Mouse (Mus musculus) heart, embryonic 14.5 days (tissue): ENCODE data around the gene Cstf1. TPM values are rescaled to one million over a fixed set of nuclear protein-coding genes. Genes with fewer than 3 reads are reported as not detected.
A peak's percentile ranks its signal among the peaks of the same experiment; 100 is the strongest.

Experiments
- ATAC-seq: fragments of 200-750 bp; cut with Nextera tagmentation; 2 replicates; pipeline ENCODE4 v1.8.0; 2017; ENCODE audit warnings: low read depth, moderate TSS enrichment; ENCODE audit not compliant: insufficient number of reproducible peaks, insufficient read depth, low FRiP score
- H3K27ac ChIP-seq, 2 experiments: fragments of 200-500 bp in 1 of 2; fragments of 300-500 bp in 1 of 2; sonication (generic) in 1 of 2; replicated peaks in 1 of 2; 2 replicates each; pipeline ENCODE4 v1.5.1; 2012 to 2014; ENCODE audit warnings: low read depth in 2 of 2, low read length in 2 of 2, control low read depth in 1 of 2, mild to moderate bottlenecking in 1 of 2, mixed read lengths in 1 of 2; ENCODE audit not compliant: control insufficient read depth in 1 of 2, insufficient read depth in 1 of 2
- H3K27me3 ChIP-seq: fragments of 300-500 bp; sonication (generic); 2 replicates; pipeline ENCODE4 v1.6.1; 2014; ENCODE audit warnings: mild to moderate bottlenecking, low read length, control low read depth; ENCODE audit not compliant: control insufficient read depth, insufficient read depth
- H3K36me3 ChIP-seq: fragments of 300-500 bp; sonication (generic); 2 replicates; pipeline ENCODE4 v1.6.1; 2014; ENCODE audit warnings: mild to moderate bottlenecking, control low read depth, low read length, mixed read lengths; ENCODE audit not compliant: control insufficient read depth, insufficient read depth
- H3K4me1 ChIP-seq, 2 experiments: fragments of 200-500 bp in 1 of 2; fragments of 300-500 bp in 1 of 2; sonication (generic) in 1 of 2; 2 replicates each; pipeline ENCODE4 v1.6.1; 2012 to 2014; ENCODE audit warnings: low read length in 2 of 2, control low read depth in 1 of 2, mixed read lengths in 1 of 2; ENCODE audit not compliant: control insufficient read depth in 2 of 2, insufficient read depth in 2 of 2
- H3K4me2 ChIP-seq: fragments of 300-500 bp; sonication (generic); 2 replicates; pipeline ENCODE4 v1.6.1; 2014; ENCODE audit warnings: mild to moderate bottlenecking, low read length
- H3K4me3 ChIP-seq, 2 experiments: fragments of 200-500 bp in 1 of 2; fragments of 300-500 bp in 1 of 2; sonication (generic) in 1 of 2; 2 replicates each; pipeline ENCODE4 v1.5.1; 2012 to 2014; ENCODE audit warnings: low read length in 2 of 2, mild to moderate bottlenecking in 2 of 2, control low read depth in 1 of 2, low read depth in 1 of 2, moderate library complexity in 1 of 2; ENCODE audit not compliant: control insufficient read depth in 1 of 2, insufficient read depth in 1 of 2
- H3K9ac ChIP-seq: fragments of 300-500 bp; sonication (generic); 2 replicates; pipeline ENCODE4 v1.6.1; 2014; ENCODE audit warnings: mild to moderate bottlenecking, low read length
- H3K9me3 ChIP-seq: fragments of 300-500 bp; sonication (generic); 2 replicates; pipeline ENCODE4 v1.6.1; 2016; ENCODE audit warnings: low read length, control low read depth; ENCODE audit not compliant: control insufficient read depth
- WGBS: fragments of 180-500 bp; shearing (Covaris S2); extraction: QIAGEN DNeasy Blood & Tissue Kit; methylation state at CpG from one replicate; pipeline ENCODE4 v1.1.7; 2014; 5-methylcytosine and 5-hydroxymethylcytosine counted together
- polyA plus RNA-seq: library from polyadenylated mRNA; unstranded; fragments of >200 nt; fragmentation: Nextera tagmentation; extraction: Ambion mirVana; gene quantifications from 2 replicates; pipeline ENCODE4 v1.2.1, GENCODE M21; 2014

The Cstf1 gene
- polyA plus RNA-seq, 1 experiment from 2014 or later, result 30.3 TPM

DNA sequence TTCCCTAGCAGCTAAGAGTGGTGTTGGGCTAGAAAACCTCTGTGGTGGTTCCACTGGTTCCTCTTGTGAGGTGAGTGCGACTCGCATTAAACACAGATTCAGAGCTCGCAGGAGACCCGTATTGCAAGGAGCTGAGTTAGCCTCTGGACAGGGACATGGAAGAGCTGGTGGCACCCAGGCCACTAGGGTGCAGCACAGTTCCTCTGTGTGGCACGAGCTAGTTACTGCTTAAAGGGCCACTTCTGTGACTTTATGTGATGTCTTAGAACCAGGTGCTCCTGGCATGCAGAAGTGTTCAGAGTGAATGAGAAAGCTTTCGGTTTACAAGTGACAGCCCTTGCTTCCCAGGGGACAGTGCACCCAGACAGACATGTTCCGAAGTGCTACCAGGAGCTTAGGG is 7.9 kb downstream of the Cstf1 start:
- Histone ChIP-seq H3K9ac (no peak overlapping the region), H3K4me3 (no peak overlapping the region), H3K36me3 (peaks cover 95% of the 10 kb centered on the region), H3K4me1 (no peaks in the 10 kb centered on the region), H3K4me2 (no peak overlapping the region), H3K27ac (no peak overlapping the region), H3K27me3 (no peaks in the 10 kb centered on the region), H3K9me3 (no peaks in the 10 kb centered on the region)
- ATAC-seq, result no peak
- 66% methylated on average over 7 of the region's 7 CpGs for WGBS

GRCm38 (mm10) chr2:172380513-172380912 is 10.0 kb downstream of the Cstf1 start:
- Histone ChIP-seq H3K4me1 (no peaks in the 10 kb centered on the region; a peak in 2 of 4 replicates), H3K27ac (no peak overlapping the region), H3K27me3 (no peaks in the 10 kb centered on the region), H3K4me3 (no peak overlapping the region), H3K9me3 (no peaks in the 10 kb centered on the region), H3K4me2 (no peak overlapping the region), H3K9ac (no peak overlapping the region), H3K36me3 (peaks cover 73% of the 10 kb centered on the region)
- 94% methylated on average over 17 of the region's 17 CpGs for WGBS
- ATAC-seq, result no peak

GRCm38 (mm10) chr2:172381341-172381740 is 10.9 kb downstream of the Cstf1 start:
- ATAC-seq, result no peak
- 92% methylated on average over 11 of the region's 11 CpGs for WGBS
- no peaks in the 10 kb centered on the region for H3K9me3 ChIP-seq
- H3K4me2 ChIP-seq, result no peak overlapping the region
- no peak overlapping the region for H3K9ac ChIP-seq
- H3K4me1 ChIP-seq, result no peaks in the 10 kb centered on the region; a peak in 2 of 4 replicates
- H3K4me3 ChIP-seq, result no peak overlapping the region
- no peaks in the 10 kb centered on the region for H3K27me3 ChIP-seq
- H3K36me3 ChIP-seq, result peaks cover 65% of the 10 kb centered on the region
- H3K27ac ChIP-seq, result no peak overlapping the region

GRCm38 (mm10) chr2:172381898-172382297 is 11.4 kb downstream of the Cstf1 start:
- no peak overlapping the region for H3K4me3 ChIP-seq
- H3K4me1 ChIP-seq, result no peaks in the 10 kb centered on the region; a peak in 2 of 4 replicates
- peaks cover 60% of the 10 kb centered on the region for H3K36me3 ChIP-seq
- no peak overlapping the region for H3K27ac ChIP-seq
- H3K9ac ChIP-seq, result no peak overlapping the region
- 87% methylated on average over 12 of the region's 12 CpGs for WGBS
- no peaks in the 10 kb centered on the region for H3K9me3 ChIP-seq
- H3K27me3 ChIP-seq, result no peaks in the 10 kb centered on the region
- H3K4me2 ChIP-seq, result no peak overlapping the region
- no peak for ATAC-seq

- H3K9me3 ChIP-seq, result no peaks in the 10 kb centered on the region
- ATAC-seq, result no peak
- WGBS, result 48% methylated on average over 3 of the region's 3 CpGs
- H3K27me3 ChIP-seq, result no peaks in the 10 kb centered on the region
- H3K4me2 ChIP-seq, result no peak overlapping the region
- H3K4me3 ChIP-seq, result no peak overlapping the region
- no peak overlapping the region for H3K27ac ChIP-seq
- no peaks in the 10 kb centered on the region; a peak in 2 of 4 replicates for H3K4me1 ChIP-seq
- no peak overlapping the region for H3K9ac ChIP-seq
- H3K36me3 ChIP-seq, result peaks cover 31% of the 10 kb centered on the region
Observed at GRCm38 (mm10) chr2:172384715-172385114, 14.2 kb downstream of the Cstf1 start.

DNA sequence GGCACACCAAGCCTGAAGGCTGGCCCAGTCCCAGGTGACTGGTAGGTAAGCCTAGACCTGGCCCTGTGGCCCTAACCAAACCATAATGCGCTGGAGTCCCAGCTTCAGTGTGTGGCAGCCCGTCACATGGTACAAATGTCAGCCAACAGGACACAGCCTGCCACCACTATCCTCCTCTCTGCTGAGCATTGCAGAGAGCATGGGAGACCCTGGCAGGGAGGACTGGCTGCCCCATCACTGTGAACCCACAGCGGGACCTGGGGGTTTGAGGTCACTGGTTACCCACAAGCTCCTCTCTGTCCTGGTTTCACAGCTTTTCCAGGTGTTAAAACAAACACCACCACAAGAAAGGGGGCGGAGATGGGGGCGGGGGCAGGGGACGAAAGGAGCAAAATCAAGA is 19.9 kb downstream of the Cstf1 start:
- no peaks in the 10 kb centered on the region for H3K9me3 ChIP-seq
- H3K4me2 ChIP-seq, result no peak overlapping the region
- H3K27me3 ChIP-seq, result no peaks in the 10 kb centered on the region
- 24% methylated on average over 6 of the region's 6 CpGs for WGBS
- H3K36me3 ChIP-seq, result no peaks in the 10 kb centered on the region
- H3K27ac ChIP-seq, result no peak overlapping the region
- no peak for ATAC-seq
- H3K9ac ChIP-seq, result no peak overlapping the region
- H3K4me1 ChIP-seq, result peaks cover 2 to 4% of the 10 kb centered on the region in 2 experiments; a peak in 2 of 4 replicates
- H3K4me3 ChIP-seq, result no peak overlapping the region

- Histone ChIP-seq H3K9ac (no peak overlapping the region), H3K36me3 (no peaks in the 10 kb centered on the region), H3K27me3 (no peaks in the 10 kb centered on the region), H3K4me3 (no peak overlapping the region), H3K4me1 (peaks cover 2 to 4% of the 10 kb centered on the region in 2 experiments; a peak in 2 of 4 replicates), H3K9me3 (no peaks in the 10 kb centered on the region), H3K4me2 (no peak overlapping the region), H3K27ac (no peak overlapping the region)
- WGBS, result 39% methylated on average over 10 of the region's 10 CpGs
- ATAC-seq, result no peak
Observed at GRCm38 (mm10) chr2:172392041-172392521, 21.6 kb downstream of the Cstf1 start.

- no peak within 1 kb of the TSS for H3K9ac ChIP-seq
- H3K4me3 ChIP-seq, result no peak within 1 kb of the TSS
- H3K36me3 ChIP-seq, result no peaks in the 10 kb centered on the region
- no peaks in the 10 kb centered on the region for H3K27me3 ChIP-seq
- H3K9me3 ChIP-seq, result no peaks in the 10 kb centered on the region
- peak within 1 kb of the TSS; percentile 34 for H3K4me2 ChIP-seq
- peaks cover 2 to 4% of the 10 kb centered on the region in 2 experiments; a peak in 2 of 4 replicates for H3K4me1 ChIP-seq
- H3K27ac ChIP-seq, result no peak within 1 kb of the TSS
- WGBS, result 16% methylated on average over 13 of the region's 13 CpGs
- no peak for ATAC-seq
Observed at GRCm38 (mm10) chr2:172393391-172394051, 23.0 kb downstream of the Cstf1 start, which contains the start of gene Cass4. TSS of gene Cass4 (plus strand) at chr2:172393794.
